Mouse (Mus musculus): ENCODE data around the gene Gm27021. TPM values are rescaled to one million over a fixed set of nuclear protein-coding genes. Genes with fewer than 3 reads are reported as not detected.

Gm27021 gene
- 2.4 TPM in 1 of 2 replicates, not detected in the other for polyA plus RNA-seq (2014; fragmentation: Nextera tagmentation; extraction: Ambion mirVana)

- Histone ChIP-seq H3K36me3 (ENCODE audit: control insufficient read depth, insufficient read depth, low read length) (peaks cover 22% of the 10 kb centered on the region), H3K27me3 (ENCODE audit: control insufficient read depth, insufficient read depth, low read length) (no peaks in the 10 kb centered on the region), H3K4me2 (replicated peaks; ENCODE audit: low read depth, low read length) (peak within 1 kb of the TSS; percentile 88), H3K9ac (replicated peaks; ENCODE audit: low read depth, low read length) (peak within 1 kb of the TSS; percentile 95), H3K9me3 (ENCODE audit: control insufficient read depth, low read depth, low read length) (no peaks in the 10 kb centered on the region), H3K4me1 (ENCODE audit: control insufficient read depth, insufficient read depth, low read length) (peaks cover 26% of the 10 kb centered on the region), H3K27ac (ENCODE audit: low read length) (peak within 1 kb of the TSS; percentile 85), H3K4me3 (ENCODE audit: low read depth, low read length) (peak within 1 kb of the TSS; percentile 98)
- peak; percentile 91 for ATAC-seq (ENCODE audit: insufficient number of reproducible peaks, insufficient read depth, low FRiP score, low read depth)
- WGBS, result under 1% methylated on average over 105 of the region's 105 CpGs
These were observed at the start of gene Gm27021, which contains the start of gene Cox4i1 for GRCm38 (mm10) chr8:120667561-120668373. Gm27021 (minus strand) TSS chr8:120668079. Cox4i1 (plus strand) TSS chr8:120668222.

- no peak overlapping the region for H3K27ac ChIP-seq (ENCODE audit: low read length)
- H3K9me3 ChIP-seq (ENCODE audit: control insufficient read depth, low read depth, low read length), result no peaks in the 10 kb centered on the region
- H3K4me3 ChIP-seq (ENCODE audit: low read depth, low read length), result no peak overlapping the region
- H3K36me3 ChIP-seq (ENCODE audit: control insufficient read depth, insufficient read depth, low read length), result no peaks in the 10 kb centered on the region
- H3K27me3 ChIP-seq (ENCODE audit: control insufficient read depth, insufficient read depth, low read length), result no peaks in the 10 kb centered on the region
- no peaks in the 10 kb centered on the region for H3K4me1 ChIP-seq (ENCODE audit: control insufficient read depth, insufficient read depth, low read length)
- no peak overlapping the region for H3K9ac ChIP-seq (replicated peaks; ENCODE audit: low read depth, low read length)
- ATAC-seq (ENCODE audit: insufficient number of reproducible peaks, insufficient read depth, low FRiP score, low read depth), result no peak
- WGBS, result 74% methylated on average over 15 of the region's 15 CpGs
- H3K4me2 ChIP-seq (replicated peaks; ENCODE audit: low read depth, low read length), result no peak overlapping the region
These were observed 48.3 kb upstream of the Gm27021 start for GRCm38 (mm10) chr8:120715996-120716680.

GRCm38 (mm10) chr8:120715200-120715599 is 47.3 kb upstream of the Gm27021 start:
- no peaks in the 10 kb centered on the region for H3K27me3 ChIP-seq (ENCODE audit: control insufficient read depth, insufficient read depth, low read length)
- H3K36me3 ChIP-seq (ENCODE audit: control insufficient read depth, insufficient read depth, low read length), result no peaks in the 10 kb centered on the region
- no peaks in the 10 kb centered on the region for H3K4me1 ChIP-seq (ENCODE audit: control insufficient read depth, insufficient read depth, low read length)
- H3K9me3 ChIP-seq (ENCODE audit: control insufficient read depth, low read depth, low read length), result no peaks in the 10 kb centered on the region
- ATAC-seq (ENCODE audit: insufficient number of reproducible peaks, insufficient read depth, low FRiP score, low read depth), result no peak
- H3K4me2 ChIP-seq (replicated peaks; ENCODE audit: low read depth, low read length), result no peak overlapping the region
- no peak overlapping the region for H3K27ac ChIP-seq (ENCODE audit: low read length)
- 76% methylated on average over 6 of the region's 6 CpGs for WGBS
- no peak overlapping the region for H3K4me3 ChIP-seq (ENCODE audit: low read depth, low read length)
- no peak overlapping the region for H3K9ac ChIP-seq (replicated peaks; ENCODE audit: low read depth, low read length)

- WGBS, result 69% methylated on average over 10 of the region's 10 CpGs
- no peaks in the 10 kb centered on the region for H3K9me3 ChIP-seq (ENCODE audit: control insufficient read depth, low read depth, low read length)
- H3K27me3 ChIP-seq (ENCODE audit: control insufficient read depth, insufficient read depth, low read length), result no peaks in the 10 kb centered on the region
These were observed 41.3 kb upstream of the Gm27021 start for GRCm38 (mm10) chr8:120709176-120709575.

GRCm38 (mm10) chr8:120706193-120706592 is 38.3 kb upstream of the Gm27021 start:
- Histone ChIP-seq H3K27me3 (ENCODE audit: control insufficient read depth, insufficient read depth, low read length) (no peaks in the 10 kb centered on the region), H3K36me3 (ENCODE audit: control insufficient read depth, insufficient read depth, low read length) (no peaks in the 10 kb centered on the region), H3K4me2 (replicated peaks; ENCODE audit: low read depth, low read length) (no peak overlapping the region), H3K4me1 (ENCODE audit: control insufficient read depth, insufficient read depth, low read length) (0 out of 2 replicates have a peak, but pooled peaks cover 3% of the 10 kb centered on the region), H3K9ac (replicated peaks; ENCODE audit: low read depth, low read length) (no peak overlapping the region), H3K9me3 (ENCODE audit: control insufficient read depth, low read depth, low read length) (no peaks in the 10 kb centered on the region), H3K27ac (ENCODE audit: low read length) (peak overlapping the region; percentile 23; the same call in 1 of the 2 replicates), H3K4me3 (ENCODE audit: low read depth, low read length) (no peak overlapping the region)
- WGBS, result 63% methylated on average over 3 of the region's 3 CpGs
- ATAC-seq (ENCODE audit: insufficient number of reproducible peaks, insufficient read depth, low FRiP score, low read depth), result no peak

More at GRCm38 (mm10) chr8:120709176-120709575, 41.3 kb upstream of the Gm27021 start:
- Histone ChIP-seq H3K4me3 (ENCODE audit: low read depth, low read length) (no peak overlapping the region), H3K36me3 (ENCODE audit: control insufficient read depth, insufficient read depth, low read length) (no peaks in the 10 kb centered on the region), H3K9ac (replicated peaks; ENCODE audit: low read depth, low read length) (no peak overlapping the region), H3K27ac (ENCODE audit: low read length) (no peak overlapping the region), H3K4me1 (ENCODE audit: control insufficient read depth, insufficient read depth, low read length) (0 out of 2 replicates have a peak, but pooled peaks cover under 1% of the 10 kb centered on the region), H3K4me2 (replicated peaks; ENCODE audit: low read depth, low read length) (no peak overlapping the region)
- no peak for ATAC-seq (ENCODE audit: insufficient number of reproducible peaks, insufficient read depth, low FRiP score, low read depth)

GRCm38 (mm10) chr8:120705163-120705562 is 37.3 kb upstream of the Gm27021 start:
- no peak overlapping the region for H3K27ac ChIP-seq (ENCODE audit: low read length)
- 0 out of 2 replicates have a peak, but pooled peaks cover 3% of the 10 kb centered on the region for H3K4me1 ChIP-seq (ENCODE audit: control insufficient read depth, insufficient read depth, low read length)
- no peaks in the 10 kb centered on the region for H3K27me3 ChIP-seq (ENCODE audit: control insufficient read depth, insufficient read depth, low read length)
- no peak overlapping the region for H3K4me3 ChIP-seq (ENCODE audit: low read depth, low read length)
- 72% methylated on average over 15 of the region's 15 CpGs for WGBS
- no peak overlapping the region for H3K9ac ChIP-seq (replicated peaks; ENCODE audit: low read depth, low read length)
- no peaks in the 10 kb centered on the region for H3K9me3 ChIP-seq (ENCODE audit: control insufficient read depth, low read depth, low read length)
- no peak overlapping the region for H3K4me2 ChIP-seq (replicated peaks; ENCODE audit: low read depth, low read length)
- ATAC-seq (ENCODE audit: insufficient number of reproducible peaks, insufficient read depth, low FRiP score, low read depth), result no peak
- H3K36me3 ChIP-seq (ENCODE audit: control insufficient read depth, insufficient read depth, low read length), result no peaks in the 10 kb centered on the region

GRCm38 (mm10) chr8:120704203-120704602 is 36.3 kb upstream of the Gm27021 start:
- WGBS, result 39% methylated on average over 9 of the region's 9 CpGs
- no peaks in the 10 kb centered on the region for H3K27me3 ChIP-seq (ENCODE audit: control insufficient read depth, insufficient read depth, low read length)
- ATAC-seq (ENCODE audit: insufficient number of reproducible peaks, insufficient read depth, low FRiP score, low read depth), result no peak

GRCm38 (mm10) chr8:120701758-120702465 is 34.0 kb upstream of the Gm27021 start:
- no peak overlapping the region for H3K4me3 ChIP-seq (ENCODE audit: low read depth, low read length)
- no peaks in the 10 kb centered on the region for H3K36me3 ChIP-seq (ENCODE audit: control insufficient read depth, insufficient read depth, low read length)
- no peaks in the 10 kb centered on the region; the same call in 1 of the 2 replicates for H3K9me3 ChIP-seq (ENCODE audit: control insufficient read depth, low read depth, low read length)
- no peak overlapping the region for H3K9ac ChIP-seq (replicated peaks; ENCODE audit: low read depth, low read length)
- ATAC-seq (ENCODE audit: insufficient number of reproducible peaks, insufficient read depth, low FRiP score, low read depth), result no peak
- no peak overlapping the region for H3K27ac ChIP-seq (ENCODE audit: low read length)
- H3K27me3 ChIP-seq (ENCODE audit: control insufficient read depth, insufficient read depth, low read length), result no peaks in the 10 kb centered on the region
- no peak overlapping the region for H3K4me2 ChIP-seq (replicated peaks; ENCODE audit: low read depth, low read length)
- WGBS, result 57% methylated on average over 19 of the region's 19 CpGs
- peaks cover 8% of the 10 kb centered on the region for H3K4me1 ChIP-seq (ENCODE audit: control insufficient read depth, insufficient read depth, low read length)

More at GRCm38 (mm10) chr8:120704203-120704602, 36.3 kb upstream of the Gm27021 start:
- Histone ChIP-seq H3K9me3 (ENCODE audit: control insufficient read depth, low read depth, low read length) (no peaks in the 10 kb centered on the region), H3K4me3 (ENCODE audit: low read depth, low read length) (no peak overlapping the region), H3K4me1 (ENCODE audit: control insufficient read depth, insufficient read depth, low read length) (0 out of 2 replicates have a peak, but pooled peaks cover 3% of the 10 kb centered on the region), H3K9ac (replicated peaks; ENCODE audit: low read depth, low read length) (no peak overlapping the region), H3K4me2 (replicated peaks; ENCODE audit: low read depth, low read length) (no peak overlapping the region), H3K27ac (ENCODE audit: low read length) (no peak overlapping the region), H3K36me3 (ENCODE audit: control insufficient read depth, insufficient read depth, low read length) (no peaks in the 10 kb centered on the region)
